Mouse (Mus musculus) CH12.LX (cell line): ENCODE results near the gene Hnrnpa3. TPM values are rescaled to one million over a fixed set of nuclear protein-coding genes. Genes with fewer than 3 reads are reported as not detected.

ENCODE experiments used
- DNase-seq: peaks from one replicate; pipeline ENCODE4 v3.0.0-alpha.2; 2013; ENCODE audit errors: extremely low read depth
- H3K27ac ChIP-seq: 2 replicates; pipeline ENCODE4 v1.5.1; 2012; ENCODE audit warnings: low read depth, mild to moderate bottlenecking, control low read depth, moderate library complexity; ENCODE audit not compliant: insufficient read depth
- H3K27me3 ChIP-seq: replicated peaks from 2 replicates; pipeline ENCODE3; 2012; ENCODE audit warnings: inconsistent platforms
- H3K36me3 ChIP-seq, 2 experiments: replicated peaks in 1 of 2; 2 replicates each; pipeline versions ENCODE3 to v1.6.1; 2012; ENCODE audit warnings: inconsistent platforms in 1 of 2, low read length in 1 of 2, mild to moderate bottlenecking in 1 of 2, mixed read lengths in 1 of 2, moderate library complexity in 1 of 2; ENCODE audit not compliant: control insufficient read depth in 1 of 2, insufficient read depth in 1 of 2
- H3K4me1 ChIP-seq, 2 experiments: 2 replicates each; pipeline ENCODE4 v1.6.1; 2012; ENCODE audit warnings: inconsistent platforms in 1 of 2, moderate library complexity in 1 of 2; ENCODE audit not compliant: insufficient read depth in 2 of 2, control insufficient read depth in 1 of 2
- H3K4me2 ChIP-seq: 2 replicates; pipeline ENCODE4 v1.6.1; 2012; ENCODE audit warnings: low read depth, mild to moderate bottlenecking, control low read depth; ENCODE audit not compliant: poor library complexity, insufficient read depth, severe bottlenecking
- H3K4me3 ChIP-seq, 3 experiments: fragments of 150-350 bp in 1 of 3; sonication (generic) in 1 of 3; replicated peaks in 1 of 3; 2 replicates each; pipeline versions ENCODE3 to v1.5.1; 2011 to 2012; ENCODE audit warnings: low read depth in 2 of 3, low read length in 2 of 3, mild to moderate bottlenecking in 2 of 3, moderate library complexity in 2 of 3, control low read depth in 1 of 3, improper control_type of control experiment in 1 of 3, inconsistent platforms in 1 of 3, mixed read lengths in 1 of 3; ENCODE audit not compliant: poor library complexity in 1 of 3
- H3K79me2 ChIP-seq: replicated peaks from 2 replicates; pipeline ENCODE4 v1.6.1; 2012; ENCODE audit warnings: mild to moderate bottlenecking, moderate library complexity; ENCODE audit not compliant: control insufficient read depth, poor library complexity, insufficient read depth, severe bottlenecking; ENCODE audit errors: extremely low read depth
- H3K9ac ChIP-seq: 2 replicates; pipeline ENCODE4 v1.6.1; 2012; ENCODE audit warnings: low read depth, mild to moderate bottlenecking, control low read depth, moderate library complexity; ENCODE audit not compliant: insufficient read depth
- H3K9me3 ChIP-seq: replicated peaks from 2 replicates; pipeline ENCODE3; 2012; ENCODE audit warnings: low read length, inconsistent platforms, mixed read lengths
- CHD1 ChIP-seq: IDR thresholded peaks from 2 replicates; pipeline ENCODE4 v1.6.1; 2012; ENCODE audit warnings: low read depth, low read length, improper control_type of control experiment, inconsistent platforms
- GABPA ChIP-seq: IDR thresholded peaks from 2 replicates; pipeline ENCODE4 v1.6.1; 2012; ENCODE audit warnings: low read depth, low read length, improper control_type of control experiment, inconsistent platforms; ENCODE audit not compliant: insufficient replicate concordance
- HCFC1 ChIP-seq: IDR thresholded peaks from 2 replicates; pipeline ENCODE4 v1.6.1; 2012; ENCODE audit warnings: low read depth, mild to moderate bottlenecking, inconsistent platforms, low read length, improper control_type of control experiment
- MAX ChIP-seq: IDR thresholded peaks from 2 replicates; pipeline ENCODE4 v1.6.1; 2011; ENCODE audit warnings: low read length, improper control_type of control experiment
- MEF2A ChIP-seq: IDR thresholded peaks from 2 replicates; pipeline ENCODE4 v1.6.1; 2014; ENCODE audit warnings: low read depth, mild to moderate bottlenecking, inconsistent platforms, low read length, improper control_type of control experiment, borderline replicate concordance
- MXI1 ChIP-seq: IDR thresholded peaks from 2 replicates; pipeline ENCODE4 v1.6.1; 2011; ENCODE audit warnings: mild to moderate bottlenecking, low read depth, low read length, improper control_type of control experiment
- MYC ChIP-seq: IDR thresholded peaks from 2 replicates; pipeline ENCODE4 v1.6.1; 2011; ENCODE audit warnings: low read depth, mild to moderate bottlenecking, improper control_type of control experiment, low read length
- NRF1 ChIP-seq: IDR thresholded peaks from 2 replicates; pipeline ENCODE4 v1.6.1; 2014; ENCODE audit warnings: low read depth, mild to moderate bottlenecking, inconsistent platforms, low read length, improper control_type of control experiment, moderate library complexity
- RCOR1 ChIP-seq: conservative IDR thresholded peaks from 2 replicates; pipeline ENCODE4 v1.6.1; 2012; ENCODE audit warnings: low read depth, mild to moderate bottlenecking, inconsistent platforms, low read length, improper control_type of control experiment
- SIN3A ChIP-seq: IDR thresholded peaks from 2 replicates; pipeline ENCODE4 v1.6.1; 2012; ENCODE audit warnings: low read length, improper control_type of control experiment, inconsistent platforms
- TBP ChIP-seq: conservative IDR thresholded peaks from 2 replicates; pipeline ENCODE4 v1.6.1; 2011; ENCODE audit warnings: low read depth, low read length, improper control_type of control experiment
- USF1 ChIP-seq: IDR thresholded peaks from 2 replicates; pipeline ENCODE4 v1.6.1; 2014; ENCODE audit warnings: low read depth, mild to moderate bottlenecking, inconsistent platforms, low read length, improper control_type of control experiment
- ZNF384 ChIP-seq: IDR thresholded peaks from 2 replicates; pipeline ENCODE4 v1.6.1; 2012; ENCODE audit warnings: low read depth, low read length, improper control_type of control experiment, inconsistent platforms
- dilution Hi-C: fragments of 300-500 bp; cut with MboI; formaldehyde crosslinking; loops from 2 replicates; pipeline ENCODE4 v1.14.3; 2020; ENCODE audit warnings: low sequenced_read_pairs; ENCODE audit not compliant: extremely low pct_unique_long_range_greater_than_20kb, extremely low pct_ligation_motif_present
- in situ Hi-C: fragments of 300-500 bp; cut with MboI; formaldehyde crosslinking; loops from 3 replicates; pipeline ENCODE4 v1.14.3; 2019; ENCODE audit warnings: low sequenced_read_pairs, low pct_ligation_motif_present, low pct_unique_long_range_greater_than_20kb, mixed read lengths
- polyA plus RNA-seq: library from polyadenylated mRNA; unstranded; fragments of >175 nt; gene quantifications from 2 replicates; pipeline ENCODE4 v1.2.1, GENCODE M21; 2012; ENCODE audit warnings: low read depth; ENCODE audit not compliant: insufficient read length
- total RNA-seq, 2 experiments: library from RNA; depleted of rRNA; stranded (reverse); fragments of 300-350 nt in 1 of 2; fragments of >200 nt in 1 of 2; gene quantifications; 2 replicates each; pipeline ENCODE4 v1.2.3; 2012 to 2014

Hnrnpa3 gene
- total and polyA plus RNA-seq, 3 experiments: 83.1 to 373 (median 229) TPM

- Histone ChIP-seq H3K79me2 (peaks cover 38% of the 10 kb centered on the region), H3K4me2 (peak overlapping the region; percentile 60), H3K27ac (peak overlapping the region; percentile 78), H3K4me3 (peak overlapping the region; percentile 73 to 87 (median 84))
- DNase-seq: peak; percentile 24
- dilution Hi-C loops: no loop called here
- TF ChIP-seq GABPA (no peak), RCOR1 (no peak), MAX (no peak), SIN3A (no peak; the same call in 1 of the 2 replicates), MEF2A (no peak), HCFC1 (no peak), MXI1 (peak; percentile 23; the same call in 1 of the 2 replicates), MYC (no peak; the same call in 1 of the 2 replicates), TBP (0 out of 2 replicates have a peak, but pooled peaks have one; percentile 37), CHD1 (peak; percentile 35; the same call in 1 of the 2 replicates), USF1 (no peak)
- TF ChIP-seq, all 38 proteins: peak for 3
- Histone ChIP-seq H3K4me1 (peaks cover 5 to 37% of the 10 kb centered on the region in 2 experiments; a peak in 3 of 4 replicates), H3K36me3 (peaks cover 7 to 21% of the 10 kb centered on the region in 2 experiments), H3K27me3 (no peaks in the 10 kb centered on the region), H3K9ac (peak overlapping the region; percentile 98), H3K9me3 (no peaks in the 10 kb centered on the region)
- in situ Hi-C loops: no loop called here
These were observed 962 bp upstream of the Hnrnpa3 start for GRCm38 (mm10) chr2:75657907-75658691.

GRCm38 (mm10) chr2:75659629-75659960 is 534 bp downstream of the Hnrnpa3 start:
- peak overlapping the region; percentile 85 for H3K27ac ChIP-seq
- H3K4me2 ChIP-seq: no peak overlapping the region
- peaks cover 5 to 36% of the 10 kb centered on the region in 2 experiments; a peak in 3 of 4 replicates for H3K4me1 ChIP-seq
- dilution Hi-C loops: no loop called here
- in situ Hi-C loops: no loop called here
- H3K79me2 ChIP-seq: peaks cover 49% of the 10 kb centered on the region
- no peaks in the 10 kb centered on the region for H3K27me3 ChIP-seq
- DNase-seq: peak; percentile 60
- TF ChIP-seq TBP: no peak
- no peak for TF ChIP-seq ZNF384
- TF ChIP-seq NRF1: peak; percentile 44
- no peak for TF ChIP-seq HCFC1
- TF ChIP-seq MXI1: peak; percentile 20; the same call in 1 of the 2 replicates
- TF ChIP-seq, all 38 proteins: peak for 2
- Histone ChIP-seq H3K9ac (peak overlapping the region; percentile 98), H3K4me3 (peak overlapping the region; percentile 87 to 91 (median 90)), H3K9me3 (no peaks in the 10 kb centered on the region), H3K36me3 (peaks cover 17 to 36% of the 10 kb centered on the region in 2 experiments)
